Mouse (Mus musculus) adrenal gland, postnatal 10 days (tissue): Measurements from ENCODE around the gene Fnbp1. TPM values are rescaled to one million over a fixed set of nuclear protein-coding genes. Genes with fewer than 3 reads are reported as not detected.
A peak's percentile ranks its signal among the peaks of the same experiment; 100 is the strongest.
"Not testable (repeated sequence)": the region's sequence is repeated elsewhere in the genome, so short reads cannot be mapped to it uniquely, and the experiment has no call there.

Source experiments
- DNase-seq: peaks from one replicate; pipeline ENCODE4 v3.0.0; 2021; ENCODE audit warnings: mixed read lengths
- long read RNA-seq, 2 experiments: library from polyadenylated mRNA; stranded (forward); transcript quantifications; one replicate each; pipeline ENCODE4 v2.0.0; 2021
- total RNA-seq, 2 experiments: library from RNA; stranded (reverse); gene quantifications; 2 replicates each; pipeline ENCODE4 v1.2.3; 2021

Gene Fnbp1
- 10 to 100 TPM; 48.1 to 58.5 TPM for total RNA-seq
- long read RNA-seq, experiment 1, full-length matches to known transcripts: 2 of 13 reads
- long read RNA-seq, experiment 1, partial matches to known transcripts: 9 of 13 reads
- long read RNA-seq, experiment 1, other reads (novel, unspliced or antisense): 2 of 13 reads
- long read RNA-seq, experiment 2, full-length matches to known transcripts: 2 of 13 reads
- long read RNA-seq, experiment 2, partial matches to known transcripts: 1 of 13 reads
- long read RNA-seq, experiment 2, other reads (novel, unspliced or antisense): 10 of 13 reads

GRCm38 (mm10) chr2:31141867-31142454 is at the start of gene Fnbp1:
Gene Fnbp1, minus strand, starts transcription at chr2:31142008.
- DNase-seq: peak; percentile 94

- no peak for DNase-seq
Observed at GRCm38 (mm10) chr2:31189654-31190053, 47.8 kb upstream of the Fnbp1 start.

GRCm38 (mm10) chr2:31188691-31189090 is 46.9 kb upstream of the Fnbp1 start:
- no peak for DNase-seq

GRCm38 (mm10) chr2:31183830-31184229 is 42.0 kb upstream of the Fnbp1 start:
- no peak for DNase-seq

GRCm38 (mm10) chr2:31182786-31183330 is 41.0 kb upstream of the Fnbp1 start:
- no peak for DNase-seq

GRCm38 (mm10) chr2:31180081-31180551 is 38.3 kb upstream of the Fnbp1 start:
- peak; percentile 59 for DNase-seq

- DNase-seq: no peak
Observed at GRCm38 (mm10) chr2:31179471-31179870, 37.7 kb upstream of the Fnbp1 start.

- DNase-seq: not testable (repeated sequence)
Observed at GRCm38 (mm10) chr2:31178593-31178992, 36.8 kb upstream of the Fnbp1 start.

GRCm38 (mm10) chr2:31173290-31173689 is 31.5 kb upstream of the Fnbp1 start:
- peak; percentile 14 for DNase-seq

- no peak for DNase-seq
Observed at GRCm38 (mm10) chr2:31172536-31172935, 30.7 kb upstream of the Fnbp1 start.

- peak; percentile 22 for DNase-seq
Observed at GRCm38 (mm10) chr2:31172001-31172400, 30.2 kb upstream of the Fnbp1 start.

- DNase-seq: no peak
Observed at GRCm38 (mm10) chr2:31170164-31170563, 28.4 kb upstream of the Fnbp1 start.

GRCm38 (mm10) chr2:31169001-31169400 is 27.2 kb upstream of the Fnbp1 start:
- DNase-seq: peak; percentile 62

- DNase-seq: not testable (repeated sequence)
Observed at GRCm38 (mm10) chr2:31167571-31167970, 25.8 kb upstream of the Fnbp1 start.

- no peak for DNase-seq
Observed at GRCm38 (mm10) chr2:31165529-31165928, 23.7 kb upstream of the Fnbp1 start.

GRCm38 (mm10) chr2:31164841-31165455 is 23.1 kb upstream of the Fnbp1 start:
- DNase-seq: peak; percentile 51

GRCm38 (mm10) chr2:31163361-31164118 is 21.7 kb upstream of the Fnbp1 start:
- peak; percentile 38 for DNase-seq

GRCm38 (mm10) chr2:31161620-31162019 is 19.8 kb upstream of the Fnbp1 start:
- DNase-seq: no peak

GRCm38 (mm10) chr2:31160147-31160920 is 18.5 kb upstream of the Fnbp1 start:
- DNase-seq: no peak

- DNase-seq: no peak
Observed at GRCm38 (mm10) chr2:31156846-31157245, 15.0 kb upstream of the Fnbp1 start.
